Mouse (Mus musculus) heart, adult 10 weeks (tissue): ENCODE results near the gene Gm8298. TPM values are rescaled to one million over a fixed set of nuclear protein-coding genes. Genes with fewer than 3 reads are reported as not detected.

Experiments
- polyA plus RNA-seq: library from polyadenylated mRNA; stranded (reverse); fragments of 350-450 nt; fragmentation: Illumina TruSeq; extraction: RNeasy Lipid Tissue Mini Kit (QIAGEN cat#74804); gene quantifications from one replicate; pipeline ENCODE4 v1.2.3, GENCODE M21; 2014; ENCODE audit warnings: low read depth, low replicate concordance

Gm8298 gene
- polyA plus RNA-seq, result not detected

GRCm38 (mm10) chr3:59860751-59861150 is at the start of gene Gm8298:
Gene Gm8298, plus strand, starts transcription at chr3:59861051.

GRCm38 (mm10) chr3:59924914-59925313 is 64.1 kb downstream of the Gm8298 start, which contains the start of gene C130079G13Rik:
Gene C130079G13Rik, plus strand, starts transcription at chr3:59925214.

Other genes starting within 250 kb of the Gm8298 start
- gene Gm5538, start 131.3 kb upstream of the Gm8298 start, polyA plus RNA-seq, result not detected
- not detected for gene C130079G13Rik, start 64.2 kb downstream of the Gm8298 start, polyA plus RNA-seq
- gene Aadacl2, start 145.7 kb downstream of the Gm8298 start, polyA plus RNA-seq, result not detected
- 0.81 TPM for gene Aadac, start 164.7 kb downstream of the Gm8298 start, polyA plus RNA-seq
- gene Sucnr1, start 220.8 kb downstream of the Gm8298 start, polyA plus RNA-seq, result not detected